Mouse (Mus musculus): ENCODE measurements around the gene N4bp2l1. TPM values are rescaled to one million over a fixed set of nuclear protein-coding genes. Genes with fewer than 3 reads are reported as not detected.

The N4bp2l1 gene
- polyA plus RNA-seq, 1 experiment from 2014 or later, result 3.5 TPM

Other genes starting within 250 kb of the N4bp2l1 start
- not detected in 2 replicates for gene Zar1l, start 79.0 kb downstream of the N4bp2l1 start, polyA plus RNA-seq (2014; fragmentation: Nextera tagmentation; extraction: Ambion mirVana)
- 21.5 and 25.8 TPM in 2 replicates for gene Brca2, start 74.6 kb downstream of the N4bp2l1 start, polyA plus RNA-seq (2014; fragmentation: Nextera tagmentation; extraction: Ambion mirVana)
- 40.5 and 42.1 TPM in 2 replicates for gene N4bp2l2, start 69.0 kb upstream of the N4bp2l1 start, polyA plus RNA-seq (2014; fragmentation: Nextera tagmentation; extraction: Ambion mirVana)
- 48.9 and 49.3 TPM in 2 replicates for gene Pds5b, start 76.6 kb upstream of the N4bp2l1 start, polyA plus RNA-seq (2014; fragmentation: Nextera tagmentation; extraction: Ambion mirVana)

Measured in midbrain, embryonic 11.5 days (tissue).